Mouse (Mus musculus) limb, embryonic 14.5 days (tissue): Measurements from ENCODE around the gene Thap2. TPM values are rescaled to one million over a fixed set of nuclear protein-coding genes. Genes with fewer than 3 reads are reported as not detected.
A peak's percentile ranks its signal among the peaks of the same experiment; 100 is the strongest.

Experiments
- ATAC-seq: fragments of 200-750 bp; cut with Nextera tagmentation; 2 replicates; pipeline ENCODE4 v1.8.0; 2017; ENCODE audit warnings: low read depth, moderate number of reproducible peaks, moderate TSS enrichment; ENCODE audit not compliant: low FRiP score
- DNase-seq: peaks from one replicate; pipeline ENCODE4 v3.0.0-alpha.2; 2015; ENCODE audit warnings: low spot score
- H3K27ac ChIP-seq: fragments of 300-500 bp; sonication (generic); replicated peaks from 2 replicates; pipeline ENCODE4 v1.5.1; 2014; ENCODE audit warnings: low read depth, mild to moderate bottlenecking, low read length, moderate library complexity, mixed read lengths
- H3K27me3 ChIP-seq: fragments of 300-500 bp; sonication (generic); 2 replicates; pipeline ENCODE4 v1.6.1; 2014; ENCODE audit warnings: low read length, mixed read lengths; ENCODE audit not compliant: control insufficient read depth, insufficient read depth
- H3K36me3 ChIP-seq: fragments of 300-500 bp; sonication (generic); 2 replicates; pipeline ENCODE4 v1.6.1; 2014; ENCODE audit warnings: mild to moderate bottlenecking, low read length, moderate library complexity, mixed read lengths; ENCODE audit not compliant: control insufficient read depth, insufficient read depth
- H3K4me1 ChIP-seq: fragments of 300-500 bp; sonication (generic); 2 replicates; pipeline ENCODE4 v1.6.1; 2014; ENCODE audit warnings: antibody characterized with exemption, low read length, mixed read lengths; ENCODE audit not compliant: control insufficient read depth, insufficient read depth
- H3K4me2 ChIP-seq: fragments of 300-500 bp; sonication (generic); replicated peaks from 2 replicates; pipeline ENCODE4 v1.6.1; 2014; ENCODE audit warnings: low read depth, mild to moderate bottlenecking, low read length, moderate library complexity; ENCODE audit not compliant: severe bottlenecking
- H3K4me3 ChIP-seq: fragments of 300-500 bp; sonication (generic); replicated peaks from 2 replicates; pipeline ENCODE4 v1.5.1; 2014; ENCODE audit warnings: low read length
- H3K9ac ChIP-seq: fragments of 300-500 bp; sonication (generic); 2 replicates; pipeline ENCODE4 v1.6.1; 2014; ENCODE audit warnings: mild to moderate bottlenecking, low read depth, low read length, moderate library complexity; ENCODE audit not compliant: severe bottlenecking
- H3K9me3 ChIP-seq: fragments of 300-500 bp; sonication (generic); 2 replicates; pipeline ENCODE4 v1.6.1; 2016; ENCODE audit warnings: low read length; ENCODE audit not compliant: control insufficient read depth
- POLR2A ChIP-seq: fragments of 200-500 bp; IDR thresholded peaks from 2 replicates; pipeline ENCODE4 v1.8.0; 2012; ENCODE audit warnings: inconsistent platforms, mild to moderate bottlenecking, moderate library complexity, borderline replicate concordance; ENCODE audit not compliant: insufficient read depth, insufficient read length; ENCODE audit errors: extremely low read depth
- WGBS: fragments of 180-500 bp; shearing (Covaris S2); extraction: QIAGEN DNeasy Blood & Tissue Kit; methylation state at CpG from one replicate; pipeline ENCODE4 v1.1.7; 2014; 5-methylcytosine and 5-hydroxymethylcytosine counted together
- polyA plus RNA-seq, 2 experiments: library from polyadenylated mRNA; depleted of rRNA in 1 of 2; stranded (reverse) in 1 of 2; unstranded in 1 of 2; fragments of >200 nt; fragmentation: Nextera tagmentation in 1 of 2; extraction: Ambion mirVana in 1 of 2; gene quantifications; 2 replicates each; pipeline versions ENCODE4 v1.2.1 to v1.2.3; 2012 to 2014

The Thap2 gene
- polyA plus RNA-seq, 2 experiments: 12.9 to 17.1 TPM

DNA sequence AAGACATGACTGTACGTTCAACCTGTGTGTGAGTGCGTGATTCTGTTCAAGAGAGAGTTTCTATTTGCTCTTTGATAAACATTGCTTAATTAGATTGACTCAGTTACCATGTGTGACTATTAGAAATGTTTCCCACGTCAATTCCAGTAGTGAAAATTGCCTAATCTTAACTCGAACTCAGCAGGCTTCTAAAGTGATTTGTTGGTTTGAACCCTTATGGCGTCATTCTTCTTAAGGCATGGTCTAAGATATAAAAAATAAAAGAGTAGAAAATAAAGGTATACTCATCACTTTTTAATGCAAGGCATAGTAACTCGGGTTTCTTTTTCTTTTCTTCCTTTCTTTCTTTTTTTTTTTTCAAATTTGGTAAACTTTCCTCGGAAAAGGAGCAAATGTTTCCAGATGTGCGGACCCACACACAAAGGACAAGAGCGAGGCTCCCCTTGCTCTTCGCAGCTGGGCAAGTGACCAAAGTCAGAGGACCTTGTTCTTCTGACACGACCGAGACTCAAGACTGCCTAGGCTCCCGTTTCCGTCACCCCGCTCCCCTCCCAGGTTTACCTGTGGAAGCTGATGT, 511 bp downstream of the Thap2 start:
- peak overlapping the region; percentile 96 for H3K4me3 ChIP-seq
- peak; percentile 19 for DNase-seq
- peak; percentile 2; the same call in 1 of the 2 replicates for ATAC-seq
- H3K4me2 ChIP-seq: peak overlapping the region; percentile 65
- peaks cover 22% of the 10 kb centered on the region for H3K4me1 ChIP-seq
- no peaks in the 10 kb centered on the region for H3K9me3 ChIP-seq
- H3K9ac ChIP-seq: peak overlapping the region; percentile 96
- 2% methylated on average over 15 of the region's 15 CpGs for WGBS
- TF ChIP-seq POLR2A: no peak
- H3K27me3 ChIP-seq: no peaks in the 10 kb centered on the region
- peaks cover 17% of the 10 kb centered on the region for H3K36me3 ChIP-seq
- peak overlapping the region; percentile 99 for H3K27ac ChIP-seq

DNA sequence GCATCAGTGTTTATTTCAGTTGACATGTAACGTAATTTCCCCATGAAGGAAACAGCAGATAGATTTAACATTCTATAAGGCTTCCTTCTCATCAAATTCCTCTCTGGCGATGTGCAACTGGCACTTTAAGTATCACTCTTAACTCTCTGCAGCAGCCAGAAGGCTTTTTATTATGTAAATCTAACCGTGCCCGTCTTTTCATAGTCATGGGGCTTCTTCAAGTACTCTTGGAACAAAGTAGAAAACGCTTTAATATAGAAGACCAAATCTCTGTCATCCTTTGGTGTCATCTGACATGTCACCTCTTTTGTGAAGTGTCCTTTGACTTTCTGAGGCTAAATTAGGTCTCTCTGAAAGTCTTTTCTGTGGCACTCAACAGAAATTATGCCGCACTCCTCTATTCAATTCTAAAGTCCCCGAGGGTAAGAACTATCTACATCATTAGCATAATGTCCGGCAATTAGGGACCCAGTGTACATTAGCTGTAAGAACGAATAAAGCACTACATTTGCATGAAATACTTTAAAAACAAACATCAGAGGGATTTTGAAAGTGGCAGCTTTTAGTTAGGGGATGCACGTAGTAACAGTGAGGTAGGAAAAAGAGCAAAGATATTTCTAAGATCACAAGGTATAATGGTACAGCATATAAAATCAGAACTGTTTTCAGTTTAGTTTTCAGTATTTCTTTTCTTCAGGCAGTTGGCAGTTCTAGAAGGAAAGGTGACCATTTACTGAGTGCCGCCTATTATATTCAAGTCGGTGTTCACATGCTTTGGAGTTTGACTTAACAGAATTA, 1.2 kb downstream of the Thap2 start:
- Histone ChIP-seq H3K9me3 (no peaks in the 10 kb centered on the region), H3K27me3 (no peaks in the 10 kb centered on the region), H3K36me3 (0 out of 2 replicates have a peak, but pooled peaks cover 10% of the 10 kb centered on the region), H3K4me3 (peak overlapping the region; percentile 96), H3K4me2 (peak overlapping the region; percentile 65), H3K9ac (peak overlapping the region; percentile 96), H3K4me1 (peaks cover 16% of the 10 kb centered on the region), H3K27ac (peak overlapping the region; percentile 99; the same call in 1 of the 2 replicates)
- ATAC-seq (no peak), DNase-seq (no peak)
- no peak for TF ChIP-seq POLR2A
- 38% methylated on average over 12 of the region's 12 CpGs for WGBS

GRCm38 (mm10) chr10:115381506-115382084, 2.6 kb downstream of the Thap2 start:
- no peaks in the 10 kb centered on the region for H3K27me3 ChIP-seq
- no peaks in the 10 kb centered on the region for H3K9me3 ChIP-seq
- no peak for ATAC-seq
- no peak for DNase-seq
- WGBS: 88% methylated on average over 2 of the region's 2 CpGs
- 0 out of 2 replicates have a peak, but pooled peaks cover 10% of the 10 kb centered on the region for H3K36me3 ChIP-seq
- no peak overlapping the region for H3K4me2 ChIP-seq
- H3K9ac ChIP-seq: no peak overlapping the region
- H3K4me1 ChIP-seq: peaks cover 17% of the 10 kb centered on the region
- no peak overlapping the region for H3K27ac ChIP-seq
- no peak for TF ChIP-seq POLR2A
- no peak overlapping the region for H3K4me3 ChIP-seq

GRCm38 (mm10) chr10:115363151-115363550, 21.1 kb downstream of the Thap2 start:
- H3K4me1 ChIP-seq: 0 out of 2 replicates have a peak, but pooled peaks cover 8% of the 10 kb centered on the region
- ATAC-seq: no peak
- 87% methylated on average over 4 of the region's 4 CpGs for WGBS
- H3K9ac ChIP-seq: no peak overlapping the region
- H3K4me3 ChIP-seq: no peak overlapping the region
- H3K27me3 ChIP-seq: no peaks in the 10 kb centered on the region
- TF ChIP-seq POLR2A: no peak
- H3K9me3 ChIP-seq: no peaks in the 10 kb centered on the region
- no peak for DNase-seq
- H3K4me2 ChIP-seq: peak overlapping the region; percentile 68
- no peak overlapping the region for H3K27ac ChIP-seq
- H3K36me3 ChIP-seq: no peaks in the 10 kb centered on the region

DNA sequence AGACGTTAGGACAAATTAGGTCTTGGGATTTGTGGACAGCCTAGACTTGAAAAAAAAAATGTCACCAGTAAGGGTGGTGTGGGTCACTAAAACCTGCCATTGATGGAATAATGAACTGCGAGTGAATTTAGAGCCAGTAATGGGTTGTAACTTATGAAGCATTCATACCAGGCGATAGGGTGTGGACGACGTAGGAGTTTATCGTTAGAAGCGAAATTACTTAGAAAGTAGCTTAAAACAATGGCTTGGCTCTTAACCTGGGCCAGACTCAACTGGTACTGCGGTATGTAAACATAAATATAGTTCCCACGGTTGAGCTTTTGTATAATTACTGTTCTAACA, 21.6 kb downstream of the Thap2 start:
- H3K4me3 ChIP-seq: peak overlapping the region; percentile 57
- peak overlapping the region; percentile 55 for H3K9ac ChIP-seq
- H3K27me3 ChIP-seq: no peaks in the 10 kb centered on the region
- H3K4me1 ChIP-seq: 0 out of 2 replicates have a peak, but pooled peaks cover 8% of the 10 kb centered on the region
- DNase-seq: no peak
- H3K27ac ChIP-seq: peak overlapping the region; percentile 90
- H3K36me3 ChIP-seq: no peaks in the 10 kb centered on the region
- H3K4me2 ChIP-seq: peak overlapping the region; percentile 68
- no peaks in the 10 kb centered on the region for H3K9me3 ChIP-seq
- ATAC-seq: no peak
- TF ChIP-seq POLR2A: no peak
- 6% methylated on average over 9 of the region's 9 CpGs for WGBS
